Mouse (Mus musculus) liver, embryonic 14.5 days (tissue): ENCODE measurements around the gene Bnip1. TPM values are rescaled to one million over a fixed set of nuclear protein-coding genes. Genes with fewer than 3 reads are reported as not detected.

ENCODE experiments used
- ATAC-seq: fragments of 200-750 bp; cut with Nextera tagmentation; 2 replicates; pipeline ENCODE4 v1.8.0; 2017; ENCODE audit warnings: moderate number of reproducible peaks, mild to moderate bottlenecking, moderate library complexity; ENCODE audit not compliant: insufficient read depth
- DNase-seq, 3 experiments: peaks; one replicate each; pipeline ENCODE4 v3.0.0-alpha.2; 2012 to 2013; ENCODE audit warnings: low read depth in 3 of 3, low spot score in 3 of 3
- H3K27ac ChIP-seq: fragments of 300-500 bp; sonication (generic); 2 replicates; pipeline ENCODE4 v1.5.1; 2014; ENCODE audit warnings: moderate library complexity, mild to moderate bottlenecking, control low read depth, inconsistent platforms
- H3K27me3 ChIP-seq: fragments of 300-500 bp; sonication (generic); 2 replicates; pipeline ENCODE4 v1.6.1; 2014; ENCODE audit warnings: mild to moderate bottlenecking, low read length, moderate library complexity; ENCODE audit not compliant: control insufficient read depth, insufficient read depth
- H3K36me3 ChIP-seq: fragments of 300-500 bp; sonication (generic); replicated peaks from 2 replicates; pipeline ENCODE4 v1.6.1; 2014; ENCODE audit warnings: low read depth; ENCODE audit not compliant: control insufficient read depth, insufficient read depth
- H3K4me1 ChIP-seq, 2 experiments: fragments of 200-500 bp in 1 of 2; fragments of 300-500 bp in 1 of 2; sonication (generic) in 1 of 2; replicated peaks; 2 replicates each; pipeline ENCODE4 v1.6.1; 2012 to 2014; ENCODE audit warnings: antibody characterized with exemption in 1 of 2, inconsistent platforms in 1 of 2, low read length in 1 of 2; ENCODE audit not compliant: control insufficient read depth in 2 of 2, insufficient read depth in 2 of 2
- H3K4me2 ChIP-seq: fragments of 300-500 bp; sonication (generic); 2 replicates; pipeline ENCODE4 v1.6.1; 2014; ENCODE audit warnings: low read depth, mild to moderate bottlenecking, control low read depth, moderate library complexity
- H3K4me3 ChIP-seq, 2 experiments: fragments of 200-500 bp in 1 of 2; fragments of 300-500 bp in 1 of 2; sonication (generic) in 1 of 2; 2 replicates each; pipeline ENCODE4 v1.5.1; 2012 to 2014; ENCODE audit warnings: low read depth in 2 of 2, low read length in 2 of 2, mild to moderate bottlenecking in 2 of 2, control low read depth in 1 of 2, inconsistent platforms in 1 of 2, moderate library complexity in 1 of 2; ENCODE audit not compliant: insufficient read depth in 1 of 2
- H3K9ac ChIP-seq: fragments of 300-500 bp; sonication (generic); replicated peaks from 2 replicates; pipeline ENCODE4 v1.6.1; 2014; ENCODE audit warnings: mild to moderate bottlenecking, control low read depth, moderate library complexity
- H3K9me3 ChIP-seq: fragments of 300-500 bp; sonication (generic); 2 replicates; pipeline ENCODE4 v1.6.1; 2016; ENCODE audit warnings: low read length, mixed read lengths; ENCODE audit not compliant: control insufficient read depth
- CTCF ChIP-seq: IDR thresholded peaks from 2 replicates; pipeline ENCODE4 v1.5.1; 2016; ENCODE audit warnings: antibody characterized with exemption, low read depth, control low read depth
- EP300 ChIP-seq: IDR thresholded peaks from 2 replicates; pipeline ENCODE4 v1.6.1; 2016; ENCODE audit warnings: antibody characterized with exemption, low read depth
- WGBS: fragments of 180-500 bp; shearing (Covaris S2); extraction: QIAGEN DNeasy Blood & Tissue Kit; methylation state at CpG from one replicate; pipeline ENCODE4 v1.1.7; 2014; ENCODE audit not compliant: insufficient replicate concordance; 5-methylcytosine and 5-hydroxymethylcytosine counted together
- polyA plus RNA-seq, 2 experiments: library from polyadenylated mRNA; depleted of rRNA in 1 of 2; stranded (reverse) in 1 of 2; unstranded in 1 of 2; fragments of >200 nt; fragmentation: Nextera tagmentation in 1 of 2; extraction: Ambion mirVana in 1 of 2; gene quantifications; 2 replicates each; pipeline versions ENCODE4 v1.2.1 to v1.2.3; 2012 to 2014

Gene Bnip1
- polyA plus RNA-seq, 2 experiments = 13.7 to 15.0 TPM

DNA sequence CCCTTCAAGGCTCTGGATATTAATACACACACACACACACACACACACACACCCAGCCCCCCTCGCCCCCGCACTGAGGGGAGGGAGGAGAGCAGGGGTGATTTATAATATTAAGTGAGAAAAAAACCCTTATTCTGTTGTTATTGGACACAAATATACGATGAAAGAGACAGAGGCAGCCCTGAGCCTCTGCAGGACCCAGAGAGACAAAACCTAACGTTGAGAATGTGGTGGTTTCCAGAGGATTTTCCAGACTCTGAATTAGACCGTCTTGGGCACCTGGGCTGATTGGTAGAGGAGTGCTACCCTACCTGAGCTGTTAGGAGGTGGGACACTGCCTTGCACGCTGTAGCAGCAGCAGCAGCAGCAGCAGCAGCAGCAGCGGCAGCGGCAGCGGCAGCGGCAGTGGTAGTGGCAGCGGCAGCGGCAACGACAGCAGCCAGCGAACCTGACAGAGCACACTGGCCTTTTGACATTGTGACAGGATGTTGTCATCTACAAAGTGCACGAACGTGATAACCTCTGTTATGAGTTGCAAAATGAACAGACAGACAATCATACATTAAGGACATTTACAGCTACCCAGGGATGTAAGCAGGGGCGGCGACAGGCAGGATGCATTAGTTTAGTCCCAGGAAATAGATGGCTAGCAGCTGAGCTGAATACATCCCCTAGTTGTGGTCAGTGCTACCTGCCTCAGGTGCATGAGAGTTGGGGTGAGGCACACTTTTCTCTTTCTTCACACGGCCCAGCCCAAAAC is 56.1 kb downstream of the Bnip1 start:
- 3% methylated on average over 19 of the region's 19 CpGs for WGBS
- Histone ChIP-seq H3K4me2 (no peak overlapping the region), H3K9ac (no peak overlapping the region), H3K27me3 (peaks cover 75% of the 10 kb centered on the region), H3K9me3 (no peaks in the 10 kb centered on the region), H3K27ac (no peak overlapping the region), H3K36me3 (no peaks in the 10 kb centered on the region), H3K4me3 (no peak overlapping the region), H3K4me1 (no peaks in the 10 kb centered on the region)
- DNase-seq = no peak
- ATAC-seq = no peak
- TF ChIP-seq CTCF = no peak
- no peak for TF ChIP-seq EP300

DNA sequence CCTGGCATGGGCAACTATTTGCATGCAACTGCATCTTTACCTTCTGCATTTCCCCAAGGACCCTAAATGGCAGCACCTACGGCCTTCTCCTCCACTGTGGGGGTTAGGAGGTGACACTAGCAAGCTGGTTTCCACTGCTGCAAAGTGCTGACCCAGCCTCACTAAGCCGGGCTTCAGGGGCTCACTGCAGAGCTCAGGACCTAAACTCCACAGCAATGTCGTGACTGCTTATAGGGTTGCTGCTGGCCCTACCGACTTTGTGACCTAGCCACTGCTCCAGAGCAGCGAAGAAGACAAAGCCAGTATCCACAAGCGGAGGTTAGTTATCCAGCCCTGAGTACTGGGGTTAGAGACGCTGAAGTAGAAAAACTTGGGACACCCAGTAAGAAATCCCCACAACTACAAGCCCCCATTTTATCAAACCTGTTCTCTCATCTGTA is 56.7 kb downstream of the Bnip1 start:
- H3K27ac ChIP-seq = no peak overlapping the region
- TF ChIP-seq CTCF = no peak
- TF ChIP-seq EP300 = no peak
- H3K9me3 ChIP-seq = no peaks in the 10 kb centered on the region
- no peak overlapping the region for H3K4me3 ChIP-seq
- H3K9ac ChIP-seq = no peak overlapping the region
- no peak overlapping the region for H3K4me2 ChIP-seq
- no peak for ATAC-seq
- no peaks in the 10 kb centered on the region for H3K4me1 ChIP-seq
- no peaks in the 10 kb centered on the region for H3K36me3 ChIP-seq
- no peak for DNase-seq
- H3K27me3 ChIP-seq = peaks cover 81% of the 10 kb centered on the region
- WGBS = 4% methylated on average over 7 of the region's 7 CpGs

DNA sequence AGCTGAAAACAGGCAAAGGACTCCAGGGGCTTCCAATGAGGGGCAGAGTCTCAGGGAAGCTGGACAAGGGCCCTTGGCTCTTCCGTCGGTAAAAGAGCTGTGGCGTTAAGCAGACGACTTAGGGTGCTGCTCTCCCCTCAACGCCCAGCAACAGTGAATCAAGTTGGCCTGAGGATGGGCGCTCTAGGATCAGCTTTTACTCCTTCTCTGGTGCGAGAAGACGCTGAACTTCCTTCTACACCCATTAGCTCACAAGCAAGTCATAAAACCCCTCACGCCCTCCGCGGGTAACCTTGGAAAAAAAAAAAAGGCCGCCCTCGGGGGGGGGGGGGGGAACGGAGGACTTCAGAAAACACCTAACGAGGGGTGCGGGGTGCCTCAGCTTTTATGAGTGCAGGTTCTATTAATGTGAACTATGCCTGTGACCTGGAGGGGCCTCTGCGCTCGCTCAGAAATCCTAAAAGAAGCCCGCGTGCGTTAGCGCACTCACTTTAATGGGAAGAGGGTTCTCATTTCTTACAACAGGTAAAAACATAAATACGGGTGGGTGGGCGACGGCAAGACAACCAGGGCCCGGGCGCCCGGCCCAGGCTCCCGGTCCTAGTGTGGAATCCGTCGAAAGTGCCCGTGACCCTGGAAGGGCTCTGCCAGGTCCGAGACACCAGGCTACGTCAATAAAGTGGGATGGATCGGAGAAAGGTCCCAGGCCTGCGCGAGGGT is 57.5 kb downstream of the Bnip1 start:
- WGBS = 4% methylated on average over 36 of the region's 37 CpGs
- DNase-seq (no peak), ATAC-seq (no peak)
- Histone ChIP-seq H3K4me2 (no peak overlapping the region), H3K4me3 (no peak overlapping the region), H3K27me3 (peaks cover 88% of the 10 kb centered on the region), H3K4me1 (no peaks in the 10 kb centered on the region), H3K27ac (no peak overlapping the region), H3K9ac (no peak overlapping the region), H3K9me3 (no peaks in the 10 kb centered on the region), H3K36me3 (no peaks in the 10 kb centered on the region)
- TF ChIP-seq EP300 (no peak), CTCF (no peak)

DNA sequence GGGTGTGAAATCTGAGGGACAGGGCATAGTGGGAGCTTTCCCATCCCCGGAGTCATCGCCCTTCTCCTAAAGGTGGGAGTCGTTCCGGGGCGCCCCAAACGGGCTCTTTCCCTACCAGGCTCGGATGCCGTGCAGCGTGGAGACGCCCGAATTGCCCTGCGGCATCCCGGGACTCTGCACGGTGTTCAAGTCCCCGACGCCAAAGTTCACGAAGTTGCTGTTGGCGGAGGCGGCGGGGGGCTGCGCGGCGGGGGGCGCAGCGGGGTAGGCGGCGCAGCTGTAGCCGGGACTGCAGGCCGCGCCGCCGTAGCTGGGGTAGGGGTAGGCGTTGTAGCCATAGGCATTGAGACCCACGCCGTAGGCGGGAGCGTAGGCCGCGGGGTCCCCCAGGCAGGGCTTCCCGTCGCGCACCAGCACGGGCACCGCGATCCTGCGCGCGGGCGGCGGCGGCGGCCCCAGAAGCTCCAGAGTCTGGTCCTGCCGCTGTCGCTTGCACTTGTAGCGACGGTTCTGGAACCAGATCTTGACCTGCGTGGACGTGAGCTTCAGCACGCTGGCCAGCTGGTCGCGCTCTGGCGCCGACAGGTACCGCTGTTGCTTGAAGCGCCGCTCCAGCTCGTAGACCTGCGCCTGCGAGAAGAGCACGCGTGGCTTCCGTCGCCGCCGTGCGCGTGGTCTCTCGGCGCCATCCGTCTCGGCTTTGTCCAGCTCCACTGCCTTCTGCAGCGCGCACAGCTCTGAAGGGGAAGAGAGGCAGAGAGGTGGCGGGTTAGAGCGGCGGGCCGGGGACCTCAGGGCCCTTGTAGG is 58.2 kb downstream of the Bnip1 start:
- no peak overlapping the region for H3K4me2 ChIP-seq

More for the DNA sequence above, 58.2 kb downstream of the Bnip1 start:
- Histone ChIP-seq H3K4me1 (no peaks in the 10 kb centered on the region), H3K9ac (no peak overlapping the region), H3K27ac (no peak overlapping the region), H3K4me3 (no peak overlapping the region), H3K27me3 (peaks cover 96% of the 10 kb centered on the region), H3K9me3 (no peaks in the 10 kb centered on the region), H3K36me3 (no peaks in the 10 kb centered on the region)
- DNase-seq (no peak), ATAC-seq (no peak)
- TF ChIP-seq EP300 (no peak), CTCF (no peak)
- 2% methylated on average over 85 of the region's 87 CpGs for WGBS
